Mouse (Mus musculus) liver, embryonic 15.5 days (tissue): ENCODE measurements around the gene Cgref1. TPM values are rescaled to one million over a fixed set of nuclear protein-coding genes. Genes with fewer than 3 reads are reported as not detected.

Source experiments
- polyA plus RNA-seq: library from polyadenylated mRNA; unstranded; fragments of >200 nt; fragmentation: Nextera tagmentation; extraction: Ambion mirVana; gene quantifications from 2 replicates; pipeline ENCODE4 v1.2.1, GENCODE M21; 2015

Cgref1 gene
- polyA plus RNA-seq, 1 experiment from 2014 or later = 4.0 TPM

Other genes with a start within 250 kb of the Cgref1 start
- 0.29 and 0.52 TPM in 2 replicates for gene Dpysl5, start 234.0 kb downstream of the Cgref1 start, polyA plus RNA-seq
- gene Mapre3, start 130.9 kb downstream of the Cgref1 start, polyA plus RNA-seq = 2.9 and 3.2 TPM in 2 replicates
- 42.8 and 44.0 TPM in 2 replicates for gene Tmem214, start 77.6 kb downstream of the Cgref1 start, polyA plus RNA-seq
- gene Agbl5, start 56.9 kb downstream of the Cgref1 start, polyA plus RNA-seq = 4.8 and 5.7 TPM in 2 replicates
- gene Ost4, start 37.8 kb downstream of the Cgref1 start, polyA plus RNA-seq = 312 and 329 TPM in 2 replicates
- 37.6 and 46.8 TPM in 2 replicates for gene Emilin1, start 32.2 kb downstream of the Cgref1 start, polyA plus RNA-seq
- gene Khk, start 24.2 kb downstream of the Cgref1 start, polyA plus RNA-seq = 33.1 and 35.9 TPM in 2 replicates
- 97.0 and 110 TPM in 2 replicates for gene Preb, start 14.8 kb upstream of the Cgref1 start, polyA plus RNA-seq
- gene Tcf23, start 23.1 kb upstream of the Cgref1 start, polyA plus RNA-seq = 0.05 and 0.08 TPM in 2 replicates
- gene Atraid, start 102.7 kb upstream of the Cgref1 start, polyA plus RNA-seq = 55.8 and 58.8 TPM in 2 replicates
- gene Slc5a6, start 103.3 kb upstream of the Cgref1 start, polyA plus RNA-seq = 3.1 and 3.7 TPM in 2 replicates
- 14.1 and 14.6 TPM in 2 replicates for gene Cad, start 109.2 kb upstream of the Cgref1 start, polyA plus RNA-seq
- gene Dnajc5g, start 160.7 kb upstream of the Cgref1 start, polyA plus RNA-seq = not detected in 2 replicates
- 0.35 and 0.38 TPM in 2 replicates for gene Slc30a3, start 162.6 kb upstream of the Cgref1 start, polyA plus RNA-seq
- gene Trim54, start 171.1 kb upstream of the Cgref1 start, polyA plus RNA-seq = 0.52 and 1.0 TPM in 2 replicates
- not detected in 2 replicates for gene Ucn, start 193.2 kb upstream of the Cgref1 start, polyA plus RNA-seq
- gene Mpv17, start 208.7 kb upstream of the Cgref1 start, polyA plus RNA-seq = 18.8 and 19.5 TPM in 2 replicates
- 0.33 and 0.74 TPM in 2 replicates for gene Gm29609, start 234.3 kb upstream of the Cgref1 start, polyA plus RNA-seq
- 28.8 and 31.5 TPM in 2 replicates for gene Gtf3c2, start 234.6 kb upstream of the Cgref1 start, polyA plus RNA-seq
- 40.2 and 41.6 TPM in 2 replicates for gene Snx17, start 247.6 kb upstream of the Cgref1 start, polyA plus RNA-seq
- gene Eif2b4, start 247.8 kb upstream of the Cgref1 start, polyA plus RNA-seq = 41.2 and 47.3 TPM in 2 replicates